8 mouse cellular contexts compared by ENCODE assay signal in the genomic region with DNA sequence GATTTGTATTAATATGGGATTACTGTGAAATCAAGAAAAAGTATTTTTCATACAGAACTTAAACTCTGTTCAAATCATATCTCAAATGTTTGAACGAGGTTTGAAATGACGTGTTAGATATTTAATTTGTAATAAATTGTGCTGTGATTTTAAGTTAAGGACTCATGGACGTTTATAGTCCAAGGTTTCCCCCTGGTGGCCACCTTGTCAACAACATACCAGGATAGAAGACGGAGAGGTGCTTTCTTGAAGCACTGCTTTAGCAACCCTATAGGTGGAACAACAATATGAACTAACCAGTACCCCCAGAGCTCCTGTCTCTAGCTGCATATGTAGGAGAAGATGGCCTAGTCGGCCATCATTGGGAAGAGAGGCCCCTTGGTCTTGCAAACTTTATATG.
DNase-seq lines count a peak whose midpoint lies in the region; ATAC-seq and TF ChIP-seq lines count a peak whose summit lies in the region.
"Not testable (repeated sequence)": the region's sequence is repeated elsewhere in the genome, so short reads cannot be mapped to it uniquely, and the experiment has no call there.

No protein-coding gene starts in this region.

- H3K9me3 ChIP-seq in forebrain, embryonic 16.5 days (ENCODE audit: control insufficient read depth, low read length); limb, embryonic 13.5 days; midbrain, embryonic 16.5 days (replicated peaks; ENCODE audit: control insufficient read depth, low read length, poor library complexity, severe bottlenecking); stomach, postnatal 0 days (ENCODE audit: control insufficient read depth, low read length): not testable (repeated sequence)

- H3K27ac ChIP-seq in forebrain, embryonic 16.5 days (ENCODE audit: low read length); limb, embryonic 13.5 days; midbrain, embryonic 16.5 days (ENCODE audit: low read length); stomach, postnatal 0 days (replicated peaks): not testable (repeated sequence)

- H3K4me3 ChIP-seq in forebrain, embryonic 16.5 days (replicated peaks; ENCODE audit: low read length); limb, embryonic 13.5 days; midbrain, embryonic 16.5 days (ENCODE audit: low read depth, low read length); stomach, postnatal 0 days (ENCODE audit: low read depth, low read length): not testable (repeated sequence)

- WGBS in forebrain, embryonic 16.5 days, result 10% methylated on average over 5 of the region's 5 CpGs
- WGBS in limb, embryonic 13.5 days, result 7% methylated on average over 5 of the region's 5 CpGs
- 12% methylated on average over 5 of the region's 5 CpGs for whole genome bisulfite sequencing in midbrain, embryonic 16.5 days
- WGBS in stomach, postnatal 0 days, result 8% methylated on average over 5 of the region's 5 CpGs

- intact Hi-C loops in heart, postnatal 14 days (cut with DNase I), result loop anchor here (1.0 to 5.0 kb wide), 5 partner anchors 117 to 827 kb away; no protein-coding TSS in a partner anchor

- not testable (repeated sequence) for H3K27me3 ChIP-seq in forebrain, embryonic 16.5 days (replicated peaks; ENCODE audit: control insufficient read depth, insufficient read depth, low read length); limb, embryonic 13.5 days; midbrain, embryonic 16.5 days (ENCODE audit: control insufficient read depth, insufficient read depth, low read depth, low read length); stomach, postnatal 0 days (ENCODE audit: control insufficient read depth, insufficient read depth, low read length)

- H3K9ac ChIP-seq in forebrain, embryonic 16.5 days (replicated peaks; ENCODE audit: low read depth, low read length); limb, embryonic 13.5 days; midbrain, embryonic 16.5 days (ENCODE audit: low read depth, low read length); stomach, postnatal 0 days (ENCODE audit: low read length): not testable (repeated sequence)

- peak; percentile 83 for TF ChIP-seq CTCF in stomach, postnatal 0 days (IDR thresholded peaks at IDR 0.05; ENCODE audit: low read depth)

- H3K4me2 ChIP-seq in forebrain, embryonic 16.5 days (ENCODE audit: low read length); limb, embryonic 13.5 days (replicated peaks); midbrain, embryonic 16.5 days (ENCODE audit: low read length); stomach, postnatal 0 days (replicated peaks; ENCODE audit: low read depth): not testable (repeated sequence)

- not testable (repeated sequence) for TF ChIP-seq EP300 in stomach, postnatal 0 days (optimal IDR thresholded peaks at IDR 0.05)

- not testable (repeated sequence) for H3K36me3 ChIP-seq in forebrain, embryonic 16.5 days (ENCODE audit: control insufficient read depth, insufficient read depth); limb, embryonic 13.5 days; midbrain, embryonic 16.5 days (ENCODE audit: control insufficient read depth, insufficient read depth, low read length); stomach, postnatal 0 days (ENCODE audit: control insufficient read depth, insufficient read depth, low read length)

- not testable (repeated sequence) for H3K4me1 ChIP-seq in forebrain, embryonic 16.5 days (replicated peaks; ENCODE audit: control insufficient read depth, insufficient read depth, low read length); limb, embryonic 13.5 days; midbrain, embryonic 16.5 days (ENCODE audit: control insufficient read depth, insufficient read depth, low read length); stomach, postnatal 0 days (replicated peaks; ENCODE audit: control insufficient read depth, insufficient read depth)

- DNase-seq in NIH3T3 (ENCODE audit: low read depth), result peak; percentile 92
- peak; percentile 40 for DNase-seq in cerebellum, adult 8-10 months
- peak; percentile 74 to 84 for DNase-seq in heart, postnatal 14 days
- peak; percentile 84 for DNase-seq in kidney, postnatal 14 days
- peak; percentile 70 for DNase-seq in stomach, postnatal 0 days (ENCODE audit: low spot score)

- ATAC-seq in forebrain, embryonic 16.5 days, result peak; percentile 80
- peak; percentile 64; the same call in 1 of the 2 replicates for ATAC-seq in limb, embryonic 13.5 days (ENCODE audit: low FRiP score, low read depth)
- 0 out of 2 replicates have a peak, but pooled peaks have one; percentile 80 for ATAC-seq in midbrain, embryonic 16.5 days
- ATAC-seq in stomach, postnatal 0 days (ENCODE audit: low FRiP score, low TSS enrichment), result not testable (repeated sequence)

Comparison
In these comparisons a context has a peak if more than half of its experiments do, and no peak if none do; other contexts are left out.
1. DNase-seq: peak in every context shown above with its lines; median percentile 92 in NIH3T3; 84 in kidney, postnatal 14 days; 79 in heart, postnatal 14 days; 70 in stomach, postnatal 0 days; 40 in cerebellum, adult 8-10 months.